Mouse (Mus musculus) cortical plate, adult 2 months (tissue): ENCODE results near the gene Ruvbl2.

Experiments
- CTCF ChIP-seq: fragments of 200-500 bp; IDR thresholded peaks from 2 replicates; pipeline ENCODE4 v1.5.1; 2011; ENCODE audit warnings: mild to moderate bottlenecking, control low read depth, low read length; ENCODE audit not compliant: insufficient read depth; ENCODE audit errors: extremely low read depth
- POLR2A ChIP-seq: fragments of 200-500 bp; IDR thresholded peaks from 2 replicates; pipeline ENCODE4 v1.6.1; 2011; ENCODE audit warnings: mild to moderate bottlenecking, low read length, control low read depth; ENCODE audit not compliant: insufficient read depth; ENCODE audit errors: extremely low read depth

DNA sequence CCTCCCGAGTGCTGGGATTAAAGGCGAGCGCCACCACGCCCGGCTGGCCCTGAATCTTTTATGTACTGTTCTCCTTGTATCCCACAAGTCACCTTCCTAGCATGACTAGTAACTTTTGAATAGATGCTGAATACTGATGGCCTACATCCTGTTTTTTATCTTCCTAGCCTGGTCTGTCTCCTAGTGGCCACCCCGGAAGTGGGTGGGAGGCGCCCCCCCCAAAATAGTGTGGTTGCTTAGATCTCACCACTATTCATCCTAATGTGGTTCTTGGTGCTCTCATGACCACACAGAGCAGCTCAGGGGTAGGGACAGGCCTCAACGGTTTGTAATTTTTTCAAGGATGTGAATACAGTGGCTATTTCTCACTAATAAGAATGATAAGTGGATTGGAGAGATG lies 63.3 kb downstream of the Ruvbl2 start:
- TF ChIP-seq CTCF (no peak), POLR2A (no peak)
